Mouse (Mus musculus): ENCODE results near the gene Gm9603.
"Not testable (repeated sequence)": the region's sequence is repeated elsewhere in the genome, so short reads cannot be mapped to it uniquely, and the experiment has no call there.

Gm9603 gene

GRCm38 (mm10) chr14:5687357-5687756, at the start of gene Gm9603:
Gene Gm9603, minus strand, starts transcription at chr14:5687457.
- not testable (repeated sequence) for DNase-seq (ENCODE audit: low spot score in 2 of 2)

- DNase-seq (ENCODE audit: low spot score in 2 of 2), result not testable (repeated sequence)
These were observed 54.3 kb downstream of the Gm9603 start, which contains the start of gene Gm8265 for GRCm38 (mm10) chr14:5632928-5633327. Gene Gm8265, minus strand, starts transcription at chr14:5633028.
